Mouse (Mus musculus) ovary, postnatal 36 days (tissue): Measurements from ENCODE around the gene Ephb1.

ENCODE experiments used
- DNase-seq: peaks from one replicate; pipeline ENCODE4 v3.0.0; 2022; ENCODE audit warnings: low spot score, mixed read lengths

The Ephb1 gene

DNA sequence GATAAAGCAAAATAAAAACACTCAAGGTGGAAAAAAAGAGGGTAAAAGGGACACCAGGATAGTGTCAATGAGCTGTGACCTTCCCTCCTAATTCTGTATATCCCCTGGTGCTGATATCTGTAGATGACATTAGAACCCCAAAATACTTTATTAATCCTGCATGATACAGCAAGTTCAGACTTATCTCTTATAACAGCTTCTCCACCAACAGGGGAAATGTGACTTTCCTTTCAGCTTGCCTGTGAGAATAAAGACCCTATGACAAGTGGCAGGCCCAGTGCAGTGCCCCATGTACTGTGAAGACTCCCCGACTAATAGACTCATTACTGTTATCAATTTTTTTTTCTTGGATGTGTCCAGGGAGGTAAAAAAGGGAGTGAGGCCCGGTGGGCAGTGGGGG lies 367.6 kb downstream of the Ephb1 start:
- no peak for DNase-seq

DNA sequence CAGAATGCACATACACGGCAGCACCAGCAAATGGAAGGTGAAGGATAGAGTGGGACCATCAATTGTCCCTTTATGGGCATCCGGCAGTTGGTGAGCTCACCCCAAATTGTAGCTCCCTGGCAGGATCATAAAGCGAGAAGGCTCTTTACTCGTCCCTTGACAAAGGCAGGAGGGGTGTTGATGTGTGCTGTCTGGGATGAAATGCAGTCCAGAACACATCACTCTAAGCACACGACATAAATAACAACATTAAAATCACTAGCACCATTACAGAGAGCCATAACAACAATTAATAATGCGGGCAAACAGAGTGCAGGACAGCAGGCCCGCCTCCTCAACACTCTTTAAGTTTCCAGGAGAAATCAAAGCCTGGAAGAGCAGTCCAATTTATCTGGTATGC lies 372.1 kb downstream of the Ephb1 start:
- no peak for DNase-seq

DNA sequence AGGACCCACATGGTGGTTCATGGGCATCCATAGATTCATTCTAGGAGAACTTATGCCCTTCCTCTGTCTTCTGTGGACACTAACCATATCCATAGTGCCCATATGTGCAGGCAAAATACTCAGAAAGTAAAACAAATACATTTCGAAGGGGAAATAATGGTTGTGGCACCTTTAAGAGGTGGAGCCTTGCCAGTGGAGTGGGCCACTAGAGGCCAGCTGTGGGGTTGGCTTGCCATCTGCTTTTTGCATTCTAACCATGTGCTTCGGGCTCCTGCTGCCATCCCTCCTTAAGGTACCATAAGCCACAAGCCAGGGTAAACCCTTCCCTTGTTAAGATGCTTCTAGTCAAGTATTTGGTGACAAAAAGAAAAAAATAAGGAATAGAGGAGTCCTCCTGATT lies 373.3 kb downstream of the Ephb1 start:
- no peak for DNase-seq

DNA sequence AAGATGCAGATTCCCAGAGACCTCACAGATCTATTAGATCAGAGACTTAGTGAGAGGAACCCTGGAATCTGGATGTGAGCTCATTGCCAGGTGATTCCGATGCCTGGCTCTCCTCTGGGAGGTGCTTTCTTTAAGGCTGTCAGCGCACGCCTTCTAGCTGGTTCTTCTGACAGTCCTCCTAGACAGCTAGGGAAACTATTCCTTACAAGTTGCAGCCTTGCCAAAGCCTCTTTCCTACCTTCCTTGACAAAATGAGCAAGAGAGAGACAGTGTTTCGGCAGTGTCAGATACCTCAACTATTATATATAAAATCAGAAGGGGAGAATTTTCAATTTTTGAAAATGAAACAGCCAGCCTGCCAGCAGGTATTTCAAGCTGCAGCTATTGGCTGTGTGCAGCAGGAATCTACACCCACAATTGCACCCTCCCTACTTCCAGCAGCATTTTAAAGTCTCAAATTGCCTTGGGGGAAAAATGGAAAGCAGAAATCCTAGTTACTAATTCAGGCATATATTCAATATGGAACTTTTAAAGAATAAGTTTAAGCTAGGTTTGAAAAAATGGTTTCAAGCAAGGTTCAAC lies 377.5 kb downstream of the Ephb1 start:
- no peak for DNase-seq

DNA sequence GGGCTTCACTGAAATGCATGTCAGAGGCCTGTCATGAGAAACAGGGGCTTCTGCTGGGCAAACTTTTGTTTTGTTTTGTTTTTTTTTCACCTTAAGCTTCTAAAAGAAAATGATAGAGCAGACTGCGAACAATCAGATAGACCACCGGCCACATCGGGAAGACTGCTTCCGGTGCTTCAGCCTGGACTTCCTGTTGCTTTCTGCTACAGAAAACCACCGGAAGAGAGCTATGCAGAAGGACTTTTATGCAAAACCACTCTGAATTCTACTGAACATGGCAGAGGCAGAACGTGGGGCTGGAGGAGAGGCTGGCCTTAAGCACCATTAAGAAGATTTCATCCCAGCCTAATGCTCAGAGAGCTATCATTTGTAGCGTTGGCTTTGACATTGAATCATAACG lies 382.2 kb downstream of the Ephb1 start:
- no peak for DNase-seq

DNA sequence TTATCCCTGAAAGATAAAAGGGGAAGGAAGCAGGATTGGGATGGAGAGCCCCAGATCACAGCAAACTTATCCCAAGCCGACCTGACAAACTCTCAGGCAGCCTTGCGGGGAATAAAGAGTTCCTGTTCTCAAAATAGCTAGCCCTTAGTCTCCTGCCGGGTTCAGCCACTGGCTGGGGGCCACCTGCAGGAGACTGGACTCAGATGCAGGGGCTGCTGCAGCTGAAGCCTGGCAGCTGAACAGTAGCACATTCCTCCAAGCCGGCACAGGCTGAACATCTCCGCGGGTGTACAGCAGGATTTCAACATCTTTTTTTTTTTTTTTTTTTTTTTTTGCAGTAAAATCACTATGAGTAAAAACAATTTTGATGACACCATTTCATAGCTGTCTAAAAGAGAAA lies 382.7 kb downstream of the Ephb1 start:
- DNase-seq: no peak

DNA sequence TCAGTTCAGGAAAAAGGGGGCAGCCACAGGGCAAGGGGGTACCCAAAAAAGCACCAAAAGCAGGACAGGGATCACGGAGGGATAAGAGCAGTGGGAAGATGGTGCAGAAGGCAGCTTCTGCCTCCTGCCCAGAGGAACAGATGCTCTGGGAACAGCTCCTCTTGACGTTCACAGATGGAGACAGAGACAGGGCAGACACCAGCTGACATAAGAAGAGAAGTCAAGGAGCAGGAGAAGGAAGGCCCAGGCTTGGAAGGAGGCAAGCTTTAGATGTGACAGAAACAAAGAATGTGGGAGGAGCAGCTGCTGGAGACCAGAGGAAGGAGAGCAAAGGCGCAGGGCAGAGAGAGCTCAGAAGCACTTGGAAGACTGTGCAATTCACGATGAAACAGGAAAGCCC lies 398.3 kb downstream of the Ephb1 start:
- no peak for DNase-seq

DNA sequence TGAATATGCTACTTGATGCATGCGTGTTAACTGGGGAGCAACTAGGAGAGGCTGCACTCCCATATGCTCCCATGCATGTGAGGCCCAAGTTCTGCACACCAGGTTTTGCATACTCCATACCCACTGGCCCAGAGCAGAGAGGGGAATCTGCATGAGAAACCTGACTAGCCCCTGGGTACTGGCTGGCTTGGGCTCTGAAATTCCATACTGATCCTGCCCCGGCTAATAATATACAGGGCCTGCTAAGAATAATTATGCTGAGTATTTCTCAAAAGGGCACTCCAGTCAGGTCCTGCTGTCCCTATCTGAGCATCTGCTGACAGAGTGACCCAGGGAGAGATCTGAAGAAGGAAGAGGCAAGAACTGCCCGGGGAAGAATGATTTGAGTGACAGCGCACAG lies 400.0 kb downstream of the Ephb1 start:
- DNase-seq: no peak

DNA sequence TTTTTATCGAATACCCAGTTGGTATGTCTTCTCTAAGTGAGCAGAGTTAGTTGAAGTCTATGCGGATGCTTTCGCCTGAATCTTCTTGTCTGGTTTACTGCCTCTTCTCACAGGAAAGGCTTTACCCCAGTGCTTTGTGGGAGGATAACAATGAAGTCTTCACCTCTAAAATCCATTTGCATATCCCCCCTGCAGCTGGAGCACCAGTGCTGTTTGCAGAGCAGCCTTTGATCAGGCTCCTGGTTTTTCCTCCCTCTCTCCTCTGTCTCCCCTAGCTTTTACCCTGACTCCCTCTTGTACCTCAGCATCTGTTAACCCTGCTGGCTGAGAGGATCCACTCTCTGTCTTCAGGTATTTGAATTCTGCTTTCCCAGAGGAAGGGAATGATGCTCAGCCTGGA lies 404.4 kb downstream of the Ephb1 start:
- no peak for DNase-seq

DNA sequence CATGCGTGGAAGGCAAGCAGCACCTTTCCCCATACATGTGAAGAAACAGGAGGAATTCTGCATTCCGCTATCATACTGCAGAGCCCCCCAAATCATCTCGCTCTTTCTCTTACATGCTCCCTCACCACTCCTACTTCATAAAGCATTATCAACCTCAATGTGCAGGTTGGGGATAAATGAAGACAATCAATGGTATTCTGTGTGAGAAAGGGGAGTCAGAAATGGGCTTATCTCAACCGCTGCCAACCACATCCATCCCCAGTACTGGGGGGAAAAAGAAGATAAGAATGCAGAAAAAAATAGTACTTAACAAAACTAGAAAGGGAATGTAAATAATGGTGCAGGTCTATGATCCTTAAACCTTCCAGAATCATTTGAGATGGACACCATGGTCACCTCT lies 408.7 kb downstream of the Ephb1 start:
- DNase-seq: no peak

DNA sequence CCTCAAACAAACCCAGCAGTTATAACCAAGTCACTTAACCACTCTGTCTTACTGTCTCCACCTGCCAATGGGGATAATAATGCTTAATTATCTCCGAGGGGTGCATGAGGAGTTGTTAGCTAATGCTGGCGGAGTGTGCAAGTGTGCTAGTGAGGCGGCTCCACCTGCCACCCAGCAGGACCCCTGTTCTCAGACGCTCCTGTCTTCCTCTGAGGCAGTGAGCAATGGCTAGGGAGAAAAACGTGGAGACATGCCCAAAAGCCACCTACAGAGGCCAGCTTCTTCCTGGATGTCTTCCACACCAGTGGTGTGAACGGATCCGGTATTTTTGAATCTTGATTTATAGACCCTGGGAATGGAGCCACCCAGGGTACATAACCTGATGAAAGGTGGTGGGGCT lies 409.2 kb downstream of the Ephb1 start:
- DNase-seq: no peak

DNA sequence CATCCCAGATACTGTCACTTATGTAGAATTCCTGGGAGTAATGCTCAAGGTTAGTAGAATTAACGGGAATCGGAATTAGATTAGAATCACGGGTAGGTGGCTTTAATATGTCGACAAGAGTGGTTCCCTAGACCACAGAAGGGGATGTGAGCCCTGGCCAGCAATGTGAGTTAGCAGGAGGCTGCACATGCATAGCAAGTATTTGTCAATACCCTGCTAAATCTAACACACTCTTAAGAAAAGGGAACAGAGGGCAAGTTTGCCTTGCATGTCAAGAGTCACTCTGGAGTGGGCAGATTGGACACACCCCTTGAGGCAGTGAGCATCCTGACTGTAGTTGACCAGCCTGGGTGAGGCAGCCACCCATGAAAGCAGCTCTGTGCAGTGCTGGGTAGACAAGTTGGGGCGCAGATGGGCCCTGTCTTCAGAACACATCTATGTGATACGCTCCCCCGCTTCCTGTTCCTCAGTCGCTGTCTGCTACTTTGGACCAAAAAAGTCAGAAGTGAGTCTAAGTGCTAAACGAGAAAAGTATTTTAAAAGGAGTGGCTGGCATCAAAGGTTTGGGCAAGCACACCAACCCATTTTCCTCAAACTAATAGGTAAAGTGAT lies 412.3 kb downstream of the Ephb1 start:
- DNase-seq: no peak

DNA sequence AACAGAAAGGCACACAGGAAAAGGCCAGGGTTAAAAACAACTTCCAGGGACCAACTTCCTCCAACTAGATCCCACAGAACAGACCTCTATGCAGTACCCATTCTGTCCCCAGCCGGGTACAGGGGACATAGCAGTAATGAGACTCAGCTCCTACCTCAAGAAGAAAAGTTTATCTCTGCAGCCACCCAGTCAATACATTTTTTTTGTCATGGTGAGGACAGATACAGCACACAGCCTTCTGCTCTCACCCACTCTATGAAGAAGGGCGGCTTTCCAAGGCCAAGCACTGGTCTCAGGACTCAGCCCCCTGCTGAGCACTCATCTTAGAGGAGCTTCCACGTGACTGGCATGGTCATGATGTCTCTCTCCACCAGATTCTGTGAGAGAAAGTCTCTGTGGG lies 414.3 kb downstream of the Ephb1 start:
- no peak for DNase-seq

DNA sequence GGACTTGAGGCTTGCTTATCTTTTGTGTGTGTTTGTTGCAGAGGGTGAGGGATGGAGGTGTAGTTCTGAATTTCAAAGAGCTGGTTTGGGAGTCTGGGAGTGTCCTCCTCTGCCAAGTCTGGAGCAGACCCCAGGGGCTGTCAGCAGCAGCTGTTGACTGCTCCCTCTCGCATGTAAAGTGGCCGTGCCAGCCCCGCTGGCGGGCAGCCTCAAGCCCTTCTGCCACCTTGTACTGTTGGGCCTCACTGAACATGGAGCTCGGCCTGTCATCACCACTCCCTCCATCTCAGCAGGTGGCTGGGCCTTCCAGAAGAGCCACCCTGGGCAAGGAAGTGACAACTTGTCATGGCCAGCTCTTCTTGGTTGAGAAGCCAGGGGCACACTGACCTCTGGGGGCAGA lies 415.5 kb downstream of the Ephb1 start:
- DNase-seq: no peak

DNA sequence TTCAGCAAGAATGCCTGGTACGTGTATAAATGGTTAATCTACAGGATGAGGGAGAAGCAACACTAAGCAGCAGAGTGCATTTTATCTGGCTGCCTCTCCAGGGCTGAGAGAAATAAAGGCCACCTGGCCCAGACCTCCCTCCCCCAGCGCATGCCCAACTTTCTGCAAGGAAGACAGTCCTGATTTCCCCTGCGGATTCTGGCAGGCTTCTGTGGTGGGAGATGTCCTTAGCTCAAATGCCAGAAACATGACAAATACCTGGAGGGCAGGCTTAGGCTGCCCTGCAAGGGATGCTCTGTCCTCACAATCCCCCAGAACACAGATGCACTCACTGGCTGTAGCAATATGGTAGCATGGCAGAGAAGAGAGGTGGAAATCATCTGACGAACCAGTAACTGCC lies 416.4 kb downstream of the Ephb1 start:
- DNase-seq: no peak

DNA sequence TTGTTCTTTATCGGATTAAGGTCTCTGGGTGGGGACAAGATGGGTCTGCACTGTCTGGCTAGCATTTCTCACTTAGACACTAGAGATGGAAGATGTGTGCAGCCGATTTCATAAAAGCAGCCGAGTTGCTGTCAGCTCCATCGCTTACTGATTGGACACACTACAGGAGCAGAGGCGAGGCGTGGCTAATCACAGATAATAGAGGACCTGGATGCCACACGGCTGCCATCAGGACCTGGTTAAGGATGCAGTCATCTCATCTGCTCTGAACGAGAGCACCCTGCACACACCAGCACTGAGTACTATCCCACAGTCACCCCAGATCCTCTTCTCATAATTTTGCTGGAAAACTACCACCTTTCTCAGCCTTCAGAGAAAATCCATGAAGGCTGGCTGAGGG lies 419.6 kb downstream of the Ephb1 start:
- DNase-seq: no peak

DNA sequence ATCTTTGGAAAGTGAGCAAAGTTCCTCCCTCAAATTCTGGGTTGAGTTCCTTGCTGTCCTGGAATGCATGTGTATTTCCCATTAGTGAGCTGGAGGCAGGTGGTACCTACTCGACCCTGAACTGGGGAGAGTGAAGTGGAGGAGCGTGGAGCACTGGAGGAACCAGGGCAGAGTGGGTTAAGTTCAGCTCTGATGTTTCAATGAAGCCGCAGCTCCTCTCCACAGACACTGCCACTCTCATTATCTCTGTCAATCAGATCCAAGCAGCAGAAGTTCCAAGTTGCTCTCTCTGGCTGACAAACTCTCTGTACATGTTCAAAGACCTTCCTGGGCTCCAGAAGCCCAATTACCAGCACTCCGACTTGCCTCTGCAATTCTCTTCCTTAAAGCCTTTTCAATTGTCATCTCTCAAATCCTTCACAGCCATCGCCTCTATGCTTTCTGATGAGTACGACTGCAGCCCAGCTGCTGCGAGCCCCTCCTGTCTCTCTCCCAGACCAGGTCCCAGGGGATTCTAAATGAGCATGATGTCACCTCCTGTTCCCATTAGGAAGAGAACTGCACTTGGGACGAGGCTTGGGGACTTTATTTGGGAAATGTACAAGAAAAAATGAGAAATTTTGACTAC lies 420.4 kb downstream of the Ephb1 start:
- DNase-seq: no peak

DNA sequence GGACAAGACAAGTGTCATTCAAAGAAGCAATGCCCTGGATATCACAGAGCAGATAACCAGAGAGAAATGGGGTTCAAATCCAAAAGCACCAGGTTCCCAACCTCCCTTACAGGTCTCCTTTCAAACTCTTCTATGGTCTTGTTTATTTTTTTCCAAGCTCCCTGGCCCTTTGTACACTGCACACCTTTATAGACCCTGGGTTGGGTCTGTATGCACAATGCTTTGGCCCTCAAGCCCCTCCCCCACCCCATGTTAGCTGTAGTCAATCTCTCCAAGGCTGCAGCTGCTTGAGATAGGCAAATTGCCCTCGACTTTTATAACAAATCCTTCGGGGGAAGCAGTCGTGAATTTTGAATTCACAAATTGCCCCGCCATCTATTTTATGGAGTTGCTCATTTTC lies 429.7 kb downstream of the Ephb1 start:
- DNase-seq: no peak

DNA sequence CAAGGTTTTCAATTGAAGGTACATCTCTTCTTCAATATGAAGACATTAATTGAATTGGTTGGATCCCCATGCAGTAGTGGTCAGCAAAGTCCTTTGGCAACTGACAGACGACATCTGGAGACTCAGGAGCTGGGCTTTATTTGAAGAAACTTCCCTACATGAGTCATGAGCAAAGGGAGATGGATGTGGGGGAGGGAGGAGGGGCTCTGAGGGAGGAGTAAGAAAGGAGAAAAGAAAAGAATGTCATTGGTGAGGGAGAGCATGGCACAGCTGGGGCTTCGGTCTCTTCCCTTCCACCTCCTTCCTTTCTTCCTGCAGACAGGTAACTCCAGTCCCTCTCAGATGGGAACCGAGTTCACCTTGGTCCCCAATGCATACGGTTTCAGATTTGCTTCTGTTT lies 431.6 kb downstream of the Ephb1 start:
- DNase-seq: no peak

DNA sequence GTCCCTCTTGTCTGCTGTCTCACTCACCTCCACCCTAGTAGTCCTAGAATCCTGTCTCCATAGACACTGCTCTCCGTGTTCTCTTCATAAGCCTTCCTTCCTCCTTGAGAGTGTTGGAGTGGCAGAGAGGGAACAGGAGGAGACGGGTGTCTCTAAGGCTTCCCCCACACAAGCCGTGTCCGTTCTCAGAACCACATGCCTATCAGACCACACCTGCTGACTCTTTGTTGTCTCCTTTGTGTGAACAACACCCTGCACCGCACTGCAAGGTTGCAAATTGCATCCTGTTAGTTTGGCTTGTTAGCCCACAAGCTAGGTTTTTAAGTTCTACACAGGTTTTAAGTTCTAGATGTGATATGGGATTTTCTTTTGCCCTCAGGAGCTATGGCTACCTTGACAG lies 435.2 kb downstream of the Ephb1 start:
- no peak for DNase-seq

DNA sequence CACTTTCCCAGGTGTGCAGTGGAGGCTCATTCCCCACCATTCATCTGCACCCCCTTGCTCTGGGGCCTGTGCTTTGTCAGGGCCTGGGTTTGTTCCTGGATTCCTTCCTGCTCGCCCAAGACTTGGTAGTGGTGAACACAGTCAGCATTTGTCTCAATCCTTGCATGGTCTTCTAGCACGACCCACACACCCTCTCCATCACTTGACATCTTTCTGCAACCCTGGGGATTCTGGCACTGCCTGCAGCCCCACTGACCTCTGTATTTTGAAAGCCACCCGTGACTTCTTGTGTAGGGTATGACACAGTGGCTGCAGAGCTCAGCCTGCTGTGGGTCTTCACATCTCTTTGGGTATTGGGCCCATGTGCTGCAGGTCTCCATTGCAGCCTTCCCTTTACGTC lies 435.7 kb downstream of the Ephb1 start:
- no peak for DNase-seq

DNA sequence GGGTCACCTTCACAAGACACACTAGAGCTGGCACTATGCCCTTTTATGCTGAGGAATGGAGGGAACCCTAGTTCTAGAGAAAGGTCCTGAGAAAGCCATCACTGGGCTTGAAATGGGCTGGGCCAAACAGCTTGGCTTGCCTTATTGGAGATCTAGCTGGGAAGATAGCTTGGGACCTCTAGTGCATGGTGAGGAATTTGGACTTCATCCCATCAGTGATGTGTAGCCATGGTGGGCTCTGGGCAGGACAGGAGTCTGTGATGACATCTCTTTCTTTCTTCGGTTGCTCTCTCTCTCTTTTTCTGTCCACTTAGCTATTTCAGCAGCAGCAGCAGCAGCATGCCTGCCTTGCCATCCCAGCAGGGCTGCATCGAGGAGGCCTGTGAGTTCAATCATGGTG lies 439.4 kb downstream of the Ephb1 start:
- DNase-seq: no peak

DNA sequence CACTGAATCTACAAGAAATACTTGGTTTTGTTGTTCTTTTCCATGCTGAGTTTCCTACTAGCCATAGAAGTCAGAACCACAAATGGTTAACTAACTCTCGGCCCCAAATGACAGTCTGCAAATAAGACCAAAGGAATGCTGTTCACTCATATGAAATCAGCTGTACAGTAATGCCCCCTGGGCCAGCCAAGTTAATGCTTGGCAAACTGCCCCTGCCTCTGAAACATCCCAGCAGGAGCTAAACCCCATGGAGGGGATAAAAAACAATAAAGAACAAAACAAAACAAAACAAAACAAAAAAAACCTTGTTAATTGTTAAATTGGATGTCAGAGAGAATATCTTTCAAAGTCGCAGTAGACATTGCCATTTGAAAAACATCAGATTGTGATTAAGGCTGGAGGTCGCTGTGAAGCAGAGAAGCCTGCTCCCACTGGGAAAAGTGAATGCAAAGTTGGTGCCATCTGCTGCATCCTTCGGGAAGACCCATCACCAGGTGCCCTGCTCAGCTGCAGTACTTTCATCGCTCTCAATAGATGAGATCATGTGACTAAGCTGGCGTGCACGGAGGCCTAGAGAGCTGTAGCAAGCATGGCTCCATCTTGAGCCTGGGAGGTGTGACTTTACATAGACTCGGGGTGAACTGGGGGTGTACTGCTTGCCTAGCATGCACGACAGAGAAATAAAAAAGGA lies 443.2 kb downstream of the Ephb1 start:
- DNase-seq: no peak

DNA sequence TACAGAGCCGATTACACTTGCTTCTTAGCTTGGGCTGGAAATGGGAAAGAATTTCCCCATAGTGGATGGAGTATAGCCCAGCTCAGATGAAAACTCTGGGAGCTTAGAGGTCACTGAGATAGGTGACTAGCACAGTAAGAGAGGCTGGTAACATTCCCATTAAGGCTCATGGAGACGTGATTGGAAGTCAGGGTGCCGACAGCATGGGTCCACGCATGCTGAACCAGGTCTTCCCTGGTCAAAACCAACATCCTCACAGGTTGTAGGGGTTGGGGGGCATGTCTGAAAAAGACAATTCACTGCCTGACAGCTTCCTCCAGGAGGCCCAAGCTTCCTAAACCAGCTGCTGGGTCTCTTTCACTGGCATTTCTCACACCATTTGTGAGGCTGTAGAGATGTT lies 445.0 kb downstream of the Ephb1 start:
- no peak for DNase-seq
